Mouse (Mus musculus): Measurements from ENCODE around the gene Them4. TPM values are rescaled to one million over a fixed set of nuclear protein-coding genes. Genes with fewer than 3 reads are reported as not detected.
"Not testable (repeated sequence)": the region's sequence is repeated elsewhere in the genome, so short reads cannot be mapped to it uniquely, and the experiment has no call there.

Gene Them4
- 9.9 and 10.2 TPM in 2 replicates for total RNA-seq (2021)
- long read RNA-seq, experiment 1, transcript Them4-201 (6 exons, 1,781 nt): major isoform, 11 of 15 reads
- long read RNA-seq, experiment 1, partial matches to known transcripts: 1 of 15 reads
- long read RNA-seq, experiment 1, other reads (novel, unspliced or antisense): 2 of 15 reads
- long read RNA-seq, experiment 2, transcript Them4-201 (6 exons, 1,781 nt): major isoform, 14 of 18 reads
- long read RNA-seq, experiment 2, partial matches to known transcripts: 1 of 18 reads
- long read RNA-seq, experiment 2, other reads (novel, unspliced or antisense): 1 of 18 reads

- peak; percentile 98 for DNase-seq
Measured at GRCm38 (mm10) chr3:94309633-94310363, at the start of gene Them4. TSS of gene Them4 (plus strand) at chr3:94310089.

DNA sequence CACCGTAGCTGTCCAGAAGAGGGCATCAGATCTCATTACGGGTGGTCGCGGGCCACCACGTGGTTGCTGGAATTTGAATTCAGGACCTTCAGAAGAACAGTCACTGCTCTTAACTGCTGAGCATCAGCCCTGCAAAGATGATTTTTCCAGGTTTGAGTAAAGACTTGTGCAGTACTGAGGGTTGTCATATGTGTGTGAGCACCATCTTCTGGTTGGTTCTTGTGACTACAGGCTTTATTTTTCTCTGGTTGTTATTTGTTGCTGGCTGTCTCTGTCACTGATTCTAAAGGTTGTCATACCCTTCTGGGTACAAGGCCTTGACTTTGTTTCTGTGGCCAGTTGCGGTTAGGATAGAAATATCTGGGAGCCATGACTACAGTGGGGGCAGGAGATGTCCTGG, 49.3 kb upstream of the Them4 start:
- DNase-seq: peak; percentile 3

GRCm38 (mm10) chr3:94263736-94264135, 46.2 kb upstream of the Them4 start, which contains the start of gene Gm4778:
TSS of gene Gm4778 (plus strand) at chr3:94264036.
- DNase-seq: not testable (repeated sequence)

GRCm38 (mm10) chr3:94275991-94276390, 33.9 kb upstream of the Them4 start:
- DNase-seq: no peak

DNA sequence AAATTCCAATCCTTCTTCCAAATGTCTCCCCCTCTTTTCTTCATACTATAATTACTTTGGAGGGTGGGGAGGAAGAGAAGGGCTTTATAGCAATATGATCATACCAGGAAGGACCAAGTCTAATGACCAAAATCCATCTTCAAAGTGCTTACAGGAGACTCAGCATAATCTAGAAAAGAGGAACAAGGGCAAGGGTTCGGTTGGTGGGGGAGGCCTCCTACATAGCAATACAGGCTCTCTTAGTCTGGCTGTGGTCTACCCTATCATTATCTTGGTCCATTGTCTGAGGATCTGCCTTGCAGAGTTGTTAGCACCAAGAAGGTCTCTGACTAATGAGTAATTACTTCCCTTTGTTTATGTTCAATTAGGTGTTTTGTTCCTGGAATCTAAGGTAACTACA, 4.4 kb upstream of the Them4 start:
- no peak for DNase-seq

DNA sequence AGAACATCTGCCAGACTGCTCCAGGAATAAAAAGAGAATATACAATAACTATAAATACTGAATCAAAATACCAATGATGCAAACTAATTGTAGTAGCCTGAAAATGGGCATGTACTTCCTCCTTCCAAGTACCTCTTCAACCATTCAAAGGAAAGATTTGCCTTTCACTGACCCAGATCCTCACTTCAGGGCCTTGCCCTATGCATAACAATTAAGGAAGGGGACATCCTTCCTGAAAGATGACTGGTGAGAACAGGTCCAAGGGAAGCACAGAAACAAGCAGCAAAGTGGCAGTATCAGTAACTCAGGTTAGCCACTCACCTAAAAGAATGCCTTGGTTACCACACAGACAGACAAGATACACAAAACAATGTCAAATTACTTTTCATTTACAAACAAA, 2.9 kb upstream of the Them4 start:
- DNase-seq: no peak

DNA sequence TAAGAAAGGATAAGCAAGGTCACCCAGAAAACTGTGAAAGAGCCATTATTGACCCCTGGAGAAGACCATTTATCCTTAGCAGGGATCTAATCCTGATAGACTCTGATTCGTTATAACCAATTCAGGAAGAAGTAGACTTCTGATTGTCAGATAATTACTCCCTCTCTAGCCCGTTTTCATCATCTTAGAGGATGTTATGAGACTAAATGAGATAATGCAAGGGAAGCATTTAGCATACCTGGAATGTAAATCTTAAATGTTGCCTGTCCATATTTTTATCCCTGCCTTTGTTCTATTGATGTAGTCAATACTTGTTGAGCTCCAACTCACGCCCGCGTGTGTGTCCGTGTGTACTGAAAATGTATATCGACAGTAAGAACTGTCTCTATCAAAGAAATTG, 602 bp downstream of the Them4 start:
- DNase-seq: no peak

GRCm38 (mm10) chr3:94310911-94311310, 1.0 kb downstream of the Them4 start:
- no peak for DNase-seq

- DNase-seq: no peak
Measured at GRCm38 (mm10) chr3:94311376-94311775, 1.5 kb downstream of the Them4 start.

DNA sequence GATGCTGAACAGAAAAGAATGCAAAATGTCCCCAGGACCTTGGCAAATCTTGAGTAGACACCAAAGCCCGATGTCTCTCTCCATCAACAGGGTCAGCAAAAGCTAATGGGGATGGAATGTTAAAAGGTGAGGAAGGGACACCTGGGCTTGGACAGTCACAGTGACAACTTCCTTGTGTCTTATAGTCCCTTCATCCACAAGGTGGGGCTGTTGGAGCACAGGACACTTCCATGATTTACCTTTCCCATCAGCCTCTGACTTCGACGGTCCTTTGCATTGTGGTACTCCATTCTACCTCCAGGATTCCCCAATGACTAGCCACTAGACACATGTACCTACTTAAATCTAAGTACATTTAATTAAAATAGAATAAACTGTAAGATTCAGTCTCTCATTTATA, 18.8 kb downstream of the Them4 start:
- peak; percentile 16 for DNase-seq

DNA sequence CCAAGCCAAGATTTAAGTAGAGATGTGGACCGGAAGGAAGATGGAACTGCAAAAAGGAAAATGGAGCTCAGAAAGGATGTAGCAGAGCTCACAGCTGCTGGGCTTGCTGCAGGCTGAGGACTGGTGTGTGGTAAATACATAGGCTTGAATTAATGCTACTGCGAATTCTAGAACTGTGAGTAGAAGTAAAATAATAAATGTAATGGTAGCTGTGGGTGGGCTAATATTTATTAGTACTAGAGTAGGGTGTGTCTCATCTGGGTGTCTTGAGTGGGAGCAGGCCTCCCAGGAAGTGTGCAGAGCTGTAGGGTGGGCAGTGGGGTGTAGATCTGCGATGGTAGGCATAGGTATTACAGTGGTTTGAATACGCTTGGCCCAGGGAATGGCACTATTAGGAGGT, 24.6 kb downstream of the Them4 start:
- DNase-seq: no peak

DNA sequence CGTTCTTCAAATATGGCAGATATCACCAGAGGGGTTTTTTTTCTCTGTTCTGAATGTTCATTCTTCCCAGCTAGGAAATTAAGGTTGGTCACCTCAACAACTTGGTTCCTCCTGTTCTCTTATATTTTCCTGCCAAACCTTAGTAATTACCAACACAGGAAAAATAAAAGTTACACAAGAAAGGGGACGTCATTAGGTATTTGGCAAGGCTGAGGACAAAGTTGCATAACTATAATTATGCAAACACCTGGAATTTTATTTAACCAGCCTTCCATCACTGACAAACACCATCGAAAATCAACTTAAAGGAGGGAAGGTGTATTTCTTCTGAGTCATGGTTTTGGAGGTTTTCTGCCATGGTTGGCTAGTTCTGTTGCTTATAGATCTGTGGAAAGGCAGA, 28.6 kb downstream of the Them4 start:
- no peak for DNase-seq

DNA sequence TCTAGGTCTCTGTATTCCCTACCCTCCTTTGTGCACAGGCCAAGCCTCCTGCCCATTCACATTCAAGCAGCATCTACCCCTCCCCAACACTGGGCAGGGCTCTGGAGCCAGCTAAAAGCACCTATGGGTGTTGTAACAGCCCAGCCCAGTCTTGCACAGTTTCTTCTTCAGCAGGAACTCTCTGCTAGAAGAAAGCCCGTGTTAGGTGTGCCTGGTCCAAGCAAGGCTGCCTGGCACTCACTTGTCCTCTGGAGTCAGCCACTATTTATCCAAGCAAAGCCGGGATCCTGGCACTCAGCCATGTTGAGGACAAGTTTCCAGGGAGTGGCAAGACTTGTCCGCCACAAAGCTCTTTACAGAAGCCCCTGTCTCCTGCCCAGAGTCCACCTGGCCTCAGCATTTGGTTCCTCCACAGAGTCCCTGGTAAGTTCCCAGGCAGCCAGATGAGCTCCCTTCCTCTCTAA, 32.1 kb downstream of the Them4 start, which contains the start of gene Them5:
Gene Them5, plus strand, starts transcription at position 141 of the 464 bp plus-strand sequence.
- DNase-seq: peak; percentile 28

DNA sequence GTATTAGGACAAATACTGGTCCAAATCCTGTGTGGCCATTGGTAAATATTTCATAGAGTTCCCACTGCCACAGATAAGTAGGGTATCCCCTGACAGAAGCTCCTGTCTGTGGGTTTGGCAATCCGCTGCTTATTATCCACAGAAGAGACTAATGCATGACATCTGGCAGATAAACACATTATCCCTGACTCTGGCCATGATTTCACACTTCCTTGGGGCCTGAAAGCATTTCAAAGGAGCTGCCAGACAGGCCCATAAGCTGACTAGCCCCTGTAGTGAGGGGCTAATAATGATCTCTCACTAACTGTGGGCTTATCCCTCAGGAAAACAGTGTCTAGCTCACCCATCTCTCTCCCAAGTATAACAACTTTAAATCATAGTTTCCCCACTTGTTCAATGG, 32.7 kb downstream of the Them4 start:
- no peak for DNase-seq

- DNase-seq: no peak
Measured at GRCm38 (mm10) chr3:94344182-94344581, 34.3 kb downstream of the Them4 start.

GRCm38 (mm10) chr3:94344897-94345296, 35.0 kb downstream of the Them4 start:
- no peak for DNase-seq

DNA sequence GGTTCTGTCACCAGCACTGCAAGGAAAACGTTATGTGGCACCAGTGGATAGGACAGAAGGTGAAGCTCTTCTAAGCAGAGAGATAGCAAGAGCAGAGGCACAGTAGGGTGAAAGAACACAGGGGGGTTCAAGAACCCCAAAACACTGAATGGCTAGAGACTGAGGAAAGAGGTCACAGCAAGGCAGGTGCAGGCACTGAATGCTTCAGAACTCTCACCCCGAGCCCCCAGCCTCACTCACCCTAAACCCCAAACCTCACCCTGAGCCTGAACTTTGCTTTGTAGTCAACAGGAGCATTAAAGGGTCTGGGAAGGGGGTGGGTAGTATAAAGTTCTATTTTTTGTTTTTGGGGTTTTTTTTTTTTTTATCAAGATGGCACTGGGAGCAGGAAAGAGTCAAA, 38.3 kb downstream of the Them4 start:
- no peak for DNase-seq

- peak; percentile 56 for DNase-seq
Measured at GRCm38 (mm10) chr3:94360812-94361211, 50.9 kb downstream of the Them4 start.

DNA sequence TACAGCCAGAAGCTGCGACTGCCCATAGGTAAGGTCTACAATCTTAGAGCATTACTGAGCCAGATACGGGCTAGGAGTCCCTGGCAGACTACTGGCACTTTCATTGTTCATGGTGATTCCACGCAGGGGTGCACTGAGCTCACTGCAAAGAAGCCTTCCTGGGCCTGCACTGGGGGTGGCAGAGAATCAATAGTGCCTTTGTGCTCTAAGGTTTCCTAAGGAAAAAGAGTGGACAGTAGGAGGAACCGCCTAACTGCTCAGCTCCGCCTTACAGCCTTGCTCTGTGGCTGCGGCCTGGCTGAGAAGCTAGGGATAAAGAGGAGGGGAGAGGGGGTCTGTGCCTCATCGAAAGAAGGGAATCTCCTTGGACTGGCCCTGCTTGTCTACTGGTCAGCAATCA, 52.2 kb downstream of the Them4 start, which contains the start of gene C2cd4d:
Gene C2cd4d, plus strand, starts transcription at position 301 of the 400 bp plus-strand sequence.
- no peak for DNase-seq

DNA sequence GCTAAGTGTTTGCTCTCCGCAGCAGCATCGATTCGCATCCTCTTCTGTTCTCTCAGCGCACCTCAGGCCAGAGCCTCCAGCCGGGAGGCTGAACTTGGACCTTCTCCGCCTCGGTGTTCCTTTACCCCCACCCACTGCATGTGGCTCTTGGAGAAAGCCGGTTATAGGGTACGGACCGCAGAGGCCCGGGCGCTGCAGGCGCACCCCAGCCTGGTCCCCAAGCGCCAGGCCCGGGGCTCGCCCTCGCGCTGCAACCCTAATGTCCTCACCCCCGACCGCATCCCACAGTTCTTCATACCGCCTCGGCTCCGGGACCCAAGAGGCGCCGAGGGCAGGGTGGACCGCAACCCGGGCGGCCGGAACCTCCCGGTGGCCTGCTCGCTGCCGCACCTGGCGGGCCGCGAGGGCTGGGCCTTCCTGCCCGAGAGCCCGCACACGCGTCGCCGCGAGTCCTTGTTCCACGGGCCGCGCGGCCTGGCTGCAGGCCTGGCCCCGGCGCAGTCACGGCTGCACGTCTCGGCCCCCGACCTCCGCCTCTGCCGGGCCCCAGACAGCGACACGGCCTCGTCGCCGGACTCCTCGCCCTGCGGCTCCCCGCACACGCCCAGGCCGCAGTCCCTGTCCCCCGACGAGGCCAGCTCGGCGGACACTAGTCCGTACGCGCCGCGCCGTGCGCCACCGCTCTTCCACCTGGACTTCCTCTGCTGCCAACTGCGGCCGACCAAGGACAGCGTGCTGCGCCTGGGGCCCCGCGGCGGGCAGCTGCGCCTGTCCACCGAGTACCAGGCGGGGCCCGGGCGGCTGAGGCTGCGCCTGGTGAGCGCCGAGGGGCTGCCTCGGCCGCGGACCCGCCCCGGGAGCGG, 53.6 kb downstream of the Them4 start:
- DNase-seq: peak; percentile 81

- DNase-seq: no peak
Measured at GRCm38 (mm10) chr3:94364154-94364526, 54.3 kb downstream of the Them4 start.

- DNase-seq: peak; percentile 87
Measured at GRCm38 (mm10) chr3:94366761-94367160, 56.9 kb downstream of the Them4 start.

- no peak for DNase-seq
Measured at GRCm38 (mm10) chr3:94367511-94367910, 57.6 kb downstream of the Them4 start.

All from adrenal gland, postnatal 14 days (tissue).